Mouse (Mus musculus) embryonic facial prominence, embryonic 14.5 days (tissue): ENCODE results near the gene Rabgap1l. TPM values are rescaled to one million over a fixed set of nuclear protein-coding genes. Genes with fewer than 3 reads are reported as not detected.

Experiments
- ATAC-seq: fragments of 200-750 bp; cut with Nextera tagmentation; 2 replicates; pipeline ENCODE4 v1.8.0; 2017; ENCODE audit warnings: low read depth, moderate number of reproducible peaks, moderate TSS enrichment
- DNase-seq: peaks from one replicate; pipeline ENCODE4 v3.0.0-alpha.2; 2015; ENCODE audit warnings: low spot score
- H3K27ac ChIP-seq: fragments of 300-500 bp; sonication (generic); replicated peaks from 2 replicates; pipeline ENCODE4 v1.5.1; 2014; ENCODE audit warnings: low read depth, mild to moderate bottlenecking, low read length, moderate library complexity
- H3K27me3 ChIP-seq: fragments of 300-500 bp; sonication (generic); replicated peaks from 2 replicates; pipeline ENCODE4 v1.6.1; 2014; ENCODE audit warnings: low read length; ENCODE audit not compliant: control insufficient read depth, insufficient read depth
- H3K36me3 ChIP-seq: fragments of 300-500 bp; sonication (generic); 2 replicates; pipeline ENCODE4 v1.6.1; 2014; ENCODE audit warnings: low read length, mixed read lengths; ENCODE audit not compliant: control insufficient read depth, insufficient read depth
- H3K4me1 ChIP-seq: fragments of 300-500 bp; sonication (generic); 2 replicates; pipeline ENCODE4 v1.6.1; 2014; ENCODE audit warnings: antibody characterized with exemption, low read length; ENCODE audit not compliant: control insufficient read depth, insufficient read depth
- H3K4me2 ChIP-seq: fragments of 300-500 bp; sonication (generic); 2 replicates; pipeline ENCODE4 v1.6.1; 2014; ENCODE audit warnings: low read depth, mild to moderate bottlenecking, low read length, moderate library complexity, mixed read lengths
- H3K4me3 ChIP-seq: fragments of 300-500 bp; sonication (generic); 2 replicates; pipeline ENCODE4 v1.5.1; 2014; ENCODE audit warnings: low read depth, mild to moderate bottlenecking, low read length
- H3K9ac ChIP-seq: fragments of 300-500 bp; sonication (generic); 2 replicates; pipeline ENCODE4 v1.6.1; 2014; ENCODE audit warnings: low read depth, mild to moderate bottlenecking, low read length, moderate library complexity, mixed read lengths
- H3K9me3 ChIP-seq: fragments of 300-500 bp; sonication (generic); 2 replicates; pipeline ENCODE4 v1.6.1; 2016; ENCODE audit warnings: low read length; ENCODE audit not compliant: control insufficient read depth
- WGBS: fragments of 180-500 bp; shearing (Covaris S2); extraction: QIAGEN DNeasy Blood & Tissue Kit; methylation state at CpG from one replicate; pipeline ENCODE4 v1.1.7; 2014; 5-methylcytosine and 5-hydroxymethylcytosine counted together
- polyA plus RNA-seq: library from polyadenylated mRNA; unstranded; fragments of >200 nt; fragmentation: Nextera tagmentation; extraction: Ambion mirVana; gene quantifications from 2 replicates; pipeline ENCODE4 v1.2.1, GENCODE M21; 2014

Rabgap1l gene
- polyA plus RNA-seq, 1 experiment from 2014 or later = 16.3 TPM

DNA sequence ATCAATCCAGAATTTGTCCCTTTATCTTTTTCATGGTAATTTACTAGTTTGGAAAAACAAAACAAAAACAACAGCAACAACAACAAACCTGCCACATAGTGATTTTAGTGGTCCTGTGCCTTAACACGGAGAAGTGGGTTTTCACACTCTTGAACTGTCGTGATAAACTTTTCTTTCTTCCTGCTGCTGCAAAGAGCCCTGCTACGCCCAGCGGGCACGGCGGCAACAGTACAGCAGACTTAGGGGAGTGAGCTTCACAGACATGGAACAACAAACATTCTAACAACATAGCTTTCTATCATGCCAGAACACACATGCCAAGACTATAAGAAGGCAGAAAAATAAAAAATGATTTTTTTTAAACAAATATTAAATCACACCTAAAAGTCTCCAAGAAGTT, 486.7 kb downstream of the Rabgap1l start:
- Histone ChIP-seq H3K4me3 (no peak overlapping the region), H3K4me1 (0 out of 2 replicates have a peak, but pooled peaks cover 4% of the 10 kb centered on the region), H3K9me3 (no peaks in the 10 kb centered on the region), H3K36me3 (no peaks in the 10 kb centered on the region), H3K27ac (no peak overlapping the region), H3K9ac (no peak overlapping the region), H3K4me2 (no peak overlapping the region), H3K27me3 (no peaks in the 10 kb centered on the region)
- no peak for ATAC-seq
- no peak for DNase-seq
- 66% methylated on average over 6 of the region's 6 CpGs for WGBS

DNA sequence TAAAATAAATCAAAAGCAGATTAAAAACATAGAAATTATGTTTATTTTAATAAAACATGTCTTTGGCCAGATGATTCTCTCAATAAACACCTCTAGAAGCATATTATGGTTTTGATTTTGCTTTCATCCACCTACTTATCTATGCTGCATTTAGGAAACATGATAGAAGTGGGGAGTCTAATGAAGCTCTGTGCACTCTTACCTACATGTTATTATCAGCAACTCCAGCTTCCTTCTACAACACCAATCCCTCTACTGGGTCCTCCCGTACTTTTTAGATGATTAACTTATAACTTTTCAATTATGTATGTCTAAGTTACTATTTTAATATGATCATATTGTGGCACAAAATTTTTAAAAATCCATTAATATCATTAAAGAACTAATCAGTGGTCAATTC, 487.2 kb downstream of the Rabgap1l start:
- Histone ChIP-seq H3K27ac (no peak overlapping the region), H3K4me1 (0 out of 2 replicates have a peak, but pooled peaks cover 4% of the 10 kb centered on the region), H3K27me3 (no peaks in the 10 kb centered on the region), H3K4me3 (no peak overlapping the region), H3K9me3 (no peaks in the 10 kb centered on the region), H3K4me2 (no peak overlapping the region), H3K9ac (no peak overlapping the region), H3K36me3 (no peaks in the 10 kb centered on the region)
- WGBS = 88% methylated on average over 1 of the region's 1 CpGs
- ATAC-seq (no peak), DNase-seq (no peak)

DNA sequence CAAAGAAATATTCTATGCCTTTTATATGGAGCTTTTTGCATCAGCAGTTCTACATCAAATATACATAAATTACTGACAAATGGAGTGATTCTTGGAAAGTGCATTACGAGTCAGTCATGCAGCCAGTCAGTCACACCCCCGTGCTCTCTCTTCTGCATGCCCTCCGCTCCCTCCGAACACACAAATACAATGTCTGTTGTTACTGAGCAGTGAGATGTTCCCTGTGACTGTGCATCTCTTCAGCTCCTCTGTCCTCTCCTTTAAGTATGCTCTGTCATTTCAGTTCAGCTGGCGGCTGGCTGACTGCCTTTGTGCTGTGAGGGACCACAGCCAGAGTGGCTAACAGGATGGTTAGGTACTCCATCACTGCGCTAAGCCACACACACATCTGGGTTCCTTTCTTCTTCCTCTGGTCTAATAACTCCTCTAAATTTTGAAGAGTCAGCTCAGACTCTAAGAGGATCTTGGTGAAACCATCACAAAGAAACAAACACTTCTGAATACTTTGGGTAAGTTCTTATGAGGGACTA, 488.0 kb downstream of the Rabgap1l start:
- ATAC-seq (no peak), DNase-seq (no peak)
- no peak overlapping the region for H3K4me3 ChIP-seq
- no peak overlapping the region for H3K9ac ChIP-seq
- no peaks in the 10 kb centered on the region for H3K9me3 ChIP-seq
- H3K36me3 ChIP-seq = no peaks in the 10 kb centered on the region
- no peak overlapping the region for H3K27ac ChIP-seq
- H3K4me2 ChIP-seq = no peak overlapping the region
- 0 out of 2 replicates have a peak, but pooled peaks cover 3% of the 10 kb centered on the region for H3K4me1 ChIP-seq
- no peaks in the 10 kb centered on the region for H3K27me3 ChIP-seq
- 82% methylated on average over 6 of the region's 6 CpGs for WGBS

DNA sequence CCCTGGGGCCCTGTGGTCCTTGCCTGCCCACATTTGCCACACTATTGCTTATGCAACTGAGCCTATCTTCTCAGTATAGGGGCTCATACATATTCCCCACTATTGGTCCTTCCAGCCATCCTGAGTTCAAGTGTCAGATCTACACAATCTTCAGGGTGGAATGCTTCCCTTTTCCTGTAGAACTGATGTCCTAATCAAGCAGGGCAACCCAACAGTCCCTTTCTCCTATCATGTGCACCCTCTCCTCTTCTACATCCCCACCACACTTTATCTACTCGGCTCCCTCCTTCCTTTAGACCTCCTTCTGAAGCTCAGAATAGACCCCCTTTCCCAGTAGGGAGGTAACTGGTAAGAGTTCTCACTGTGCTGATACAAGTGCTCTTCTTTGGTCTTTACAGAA, 490.7 kb downstream of the Rabgap1l start:
- Histone ChIP-seq H3K27ac (no peak overlapping the region), H3K4me3 (no peak overlapping the region), H3K4me2 (no peak overlapping the region), H3K36me3 (no peaks in the 10 kb centered on the region), H3K27me3 (no peaks in the 10 kb centered on the region), H3K9ac (no peak overlapping the region), H3K9me3 (no peaks in the 10 kb centered on the region), H3K4me1 (no peaks in the 10 kb centered on the region)
- DNase-seq (no peak), ATAC-seq (no peak)
- 96% methylated on average over 1 of the region's 1 CpGs for WGBS

DNA sequence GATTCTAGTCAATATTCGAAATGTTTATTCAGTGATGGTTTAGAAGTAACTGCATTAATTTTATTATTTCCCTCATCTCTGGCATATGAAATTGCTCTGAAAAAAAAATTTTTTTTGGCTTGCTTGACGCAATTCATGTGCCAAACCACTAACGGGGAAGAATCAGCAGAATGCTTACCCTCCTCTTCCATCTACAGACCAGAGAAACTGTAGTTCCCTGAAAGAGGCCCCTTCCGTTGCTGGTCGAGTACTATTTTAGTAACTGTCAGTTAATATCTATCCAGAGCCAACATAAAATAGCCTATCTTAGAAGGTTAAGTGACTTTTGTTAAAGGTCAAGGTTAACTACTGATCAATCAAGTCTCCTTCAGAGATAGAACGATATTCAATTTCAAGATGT, 491.9 kb downstream of the Rabgap1l start:
- DNase-seq (no peak), ATAC-seq (no peak)
- H3K36me3 ChIP-seq = no peaks in the 10 kb centered on the region
- H3K27me3 ChIP-seq = no peaks in the 10 kb centered on the region
- no peaks in the 10 kb centered on the region for H3K4me1 ChIP-seq
- no peak overlapping the region for H3K27ac ChIP-seq
- no peak overlapping the region for H3K4me3 ChIP-seq
- WGBS = 75% methylated on average over 6 of the region's 6 CpGs
- H3K4me2 ChIP-seq = no peak overlapping the region
- H3K9ac ChIP-seq = no peak overlapping the region
- no peaks in the 10 kb centered on the region for H3K9me3 ChIP-seq

DNA sequence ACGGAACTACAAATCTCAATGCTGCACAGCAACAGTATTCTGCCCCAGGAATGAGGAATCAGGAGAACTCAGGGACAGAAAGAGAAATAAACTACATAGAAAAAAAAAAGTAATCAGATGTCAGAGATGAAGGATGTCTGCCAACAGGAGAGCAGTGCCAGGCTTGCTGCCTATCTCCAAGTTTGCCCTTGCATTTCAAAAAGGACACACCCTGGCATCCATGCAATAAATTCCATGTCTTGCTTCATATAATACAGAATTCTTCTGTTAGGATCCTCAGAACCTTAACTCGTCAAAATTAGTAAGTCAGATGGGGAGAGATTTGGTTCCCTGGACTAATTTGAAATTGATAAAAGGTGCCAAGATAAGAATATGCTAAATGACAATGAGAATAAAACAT, 492.3 kb downstream of the Rabgap1l start:
- Histone ChIP-seq H3K27ac (no peak overlapping the region), H3K4me3 (no peak overlapping the region), H3K36me3 (no peaks in the 10 kb centered on the region), H3K4me2 (no peak overlapping the region), H3K4me1 (no peaks in the 10 kb centered on the region), H3K27me3 (no peaks in the 10 kb centered on the region), H3K9ac (no peak overlapping the region), H3K9me3 (no peaks in the 10 kb centered on the region)
- no peak for DNase-seq
- WGBS = 81% methylated on average over 2 of the region's 2 CpGs
- no peak for ATAC-seq

DNA sequence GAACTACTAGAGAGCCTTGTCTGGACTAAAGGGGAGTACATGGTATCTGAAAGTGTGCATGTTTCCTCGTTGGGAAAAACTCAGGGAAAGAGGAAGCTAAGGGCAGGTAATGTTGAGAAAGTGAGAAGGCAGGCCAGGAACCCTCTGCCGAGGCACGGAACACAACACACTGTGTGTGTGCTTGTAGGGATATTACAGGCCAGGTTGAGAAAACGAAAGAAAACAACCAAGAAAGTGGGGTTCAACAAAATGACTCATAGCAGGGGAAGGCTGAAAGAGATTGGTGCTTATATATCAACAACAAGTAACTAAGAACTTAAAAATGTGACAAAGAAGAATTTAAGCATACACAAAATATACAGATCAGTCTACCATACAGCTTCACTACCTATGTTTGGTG, 493.0 kb downstream of the Rabgap1l start:
- Histone ChIP-seq H3K9ac (no peak overlapping the region), H3K4me1 (no peaks in the 10 kb centered on the region), H3K4me3 (no peak overlapping the region), H3K36me3 (no peaks in the 10 kb centered on the region), H3K9me3 (no peaks in the 10 kb centered on the region), H3K4me2 (no peak overlapping the region), H3K27me3 (no peaks in the 10 kb centered on the region), H3K27ac (no peak overlapping the region)
- DNase-seq (no peak), ATAC-seq (no peak)
- WGBS = 67% methylated on average over 4 of the region's 4 CpGs

DNA sequence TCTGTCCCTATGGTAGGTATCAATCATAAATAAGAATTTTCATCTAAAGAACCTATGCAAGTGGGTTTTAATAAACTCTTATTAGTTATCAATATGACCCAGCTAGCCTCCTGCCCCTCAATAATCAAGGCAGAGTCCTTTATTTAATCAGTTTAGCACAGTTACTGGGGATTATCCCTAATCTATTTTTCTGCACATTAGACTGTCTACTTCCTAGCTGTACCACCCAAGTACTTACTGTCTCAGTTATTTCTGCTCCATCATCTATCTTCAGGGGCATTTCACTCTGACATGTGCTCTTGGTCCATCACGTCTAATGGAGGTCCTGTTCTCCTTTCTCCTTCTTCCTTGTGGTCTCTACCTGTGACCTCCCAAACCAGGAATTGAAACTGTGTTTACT, 494.1 kb downstream of the Rabgap1l start:
- Histone ChIP-seq H3K27ac (no peak overlapping the region), H3K9ac (no peak overlapping the region), H3K9me3 (no peaks in the 10 kb centered on the region), H3K36me3 (no peaks in the 10 kb centered on the region), H3K4me2 (no peak overlapping the region), H3K4me3 (no peak overlapping the region), H3K27me3 (no peaks in the 10 kb centered on the region), H3K4me1 (no peaks in the 10 kb centered on the region)
- DNase-seq (no peak), ATAC-seq (no peak)
- 76% methylated on average over 1 of the region's 1 CpGs for WGBS

DNA sequence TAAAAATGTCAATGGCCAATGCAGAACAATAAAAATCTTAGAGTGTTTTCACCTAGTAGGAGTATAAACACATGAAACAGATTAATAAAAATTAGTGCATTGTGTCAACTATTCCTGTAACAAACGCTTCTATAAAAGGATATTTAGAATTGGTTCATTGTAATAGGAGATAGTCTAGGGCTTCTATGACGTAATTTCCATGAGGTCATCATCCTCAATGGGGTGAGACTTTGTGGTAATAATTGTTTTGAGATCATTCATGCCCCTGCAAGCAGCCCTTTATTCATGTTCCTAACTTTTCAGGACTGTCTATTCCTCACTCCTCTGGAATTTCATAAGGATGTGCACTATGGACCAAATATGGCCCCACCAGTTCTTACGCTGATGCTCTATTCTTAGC, 495.3 kb downstream of the Rabgap1l start:
- no peaks in the 10 kb centered on the region for H3K36me3 ChIP-seq
- no peak overlapping the region for H3K4me2 ChIP-seq
- no peaks in the 10 kb centered on the region for H3K4me1 ChIP-seq
- H3K4me3 ChIP-seq = no peak overlapping the region
- no peak overlapping the region for H3K9ac ChIP-seq
- no peak overlapping the region for H3K27ac ChIP-seq
- no peaks in the 10 kb centered on the region for H3K9me3 ChIP-seq
- no peak for DNase-seq
- ATAC-seq = no peak
- no peaks in the 10 kb centered on the region for H3K27me3 ChIP-seq
- 81% methylated on average over 3 of the region's 3 CpGs for WGBS
